In genomic region chr11:70074379-70075071, GRCm38 (mm10) we compare ENCODE assay signal across 8 mouse cellular contexts. TPM values are rescaled to one million over a fixed set of nuclear protein-coding genes. Genes with fewer than 3 reads are reported as not detected.
A peak's percentile ranks its signal among the peaks of the same experiment; 100 is the strongest.
DNase-seq lines count a peak whose midpoint lies in the region; ATAC-seq and TF ChIP-seq lines count a peak whose summit lies in the region.

No protein-coding gene starts in this region.

- peak overlapping the region; percentile 18; the same call in 1 of the 2 replicates for H3K4me2 ChIP-seq in forebrain, embryonic 11.5 days (ENCODE audit: low read depth, low read length, severe bottlenecking)
- no peak overlapping the region for H3K4me2 ChIP-seq in forebrain, embryonic 15.5 days (replicated peaks)
- no peak overlapping the region; the same call in 1 of the 2 replicates for H3K4me2 ChIP-seq in limb, embryonic 14.5 days (replicated peaks; ENCODE audit: low read depth, low read length, severe bottlenecking)
- H3K4me2 ChIP-seq in midbrain, embryonic 14.5 days (ENCODE audit: low read length), result 0 out of 2 replicates have a peak overlapping the region, but pooled peaks have one; percentile 18

- H3K27ac ChIP-seq in forebrain, embryonic 11.5 days (ENCODE audit: low read depth, low read length), result no peak overlapping the region
- no peak overlapping the region for H3K27ac ChIP-seq in forebrain, embryonic 15.5 days (replicated peaks)
- H3K27ac ChIP-seq in limb, embryonic 14.5 days (replicated peaks; ENCODE audit: low read depth, low read length), result no peak overlapping the region
- no peak overlapping the region for H3K27ac ChIP-seq in midbrain, embryonic 14.5 days (replicated peaks; ENCODE audit: low read depth, low read length)

- no peaks in the 10 kb centered on the region for H3K36me3 ChIP-seq in forebrain, embryonic 11.5 days (ENCODE audit: control insufficient read depth, insufficient read depth, low read length)
- no peaks in the 10 kb centered on the region for H3K36me3 ChIP-seq in forebrain, embryonic 15.5 days
- H3K36me3 ChIP-seq in limb, embryonic 14.5 days (ENCODE audit: control insufficient read depth, insufficient read depth, low read length), result no peaks in the 10 kb centered on the region
- H3K36me3 ChIP-seq in midbrain, embryonic 14.5 days (ENCODE audit: control insufficient read depth, insufficient read depth, low read length), result no peaks in the 10 kb centered on the region

- no peaks in the 10 kb centered on the region for H3K9me3 ChIP-seq in forebrain, embryonic 11.5 days (ENCODE audit: control insufficient read depth, low read length)
- H3K9me3 ChIP-seq in forebrain, embryonic 15.5 days, result no peaks in the 10 kb centered on the region
- no peaks in the 10 kb centered on the region for H3K9me3 ChIP-seq in limb, embryonic 14.5 days (ENCODE audit: control insufficient read depth, low read length)
- H3K9me3 ChIP-seq in midbrain, embryonic 14.5 days (ENCODE audit: control insufficient read depth, low read length), result no peaks in the 10 kb centered on the region

- no peaks in the 10 kb centered on the region for H3K27me3 ChIP-seq in forebrain, embryonic 11.5 days (ENCODE audit: control insufficient read depth, insufficient read depth, low read length)
- H3K27me3 ChIP-seq in forebrain, embryonic 15.5 days, result no peaks in the 10 kb centered on the region
- H3K27me3 ChIP-seq in limb, embryonic 14.5 days (ENCODE audit: control insufficient read depth, insufficient read depth, low read length), result no peaks in the 10 kb centered on the region
- H3K27me3 ChIP-seq in midbrain, embryonic 14.5 days (ENCODE audit: control insufficient read depth, insufficient read depth, low read length), result no peaks in the 10 kb centered on the region

- no peak overlapping the region for H3K4me3 ChIP-seq in forebrain, embryonic 11.5 days (ENCODE audit: low read depth, low read length)
- no peak overlapping the region for H3K4me3 ChIP-seq in forebrain, embryonic 15.5 days
- H3K4me3 ChIP-seq in limb, embryonic 14.5 days (replicated peaks; ENCODE audit: low read length), result no peak overlapping the region
- no peak overlapping the region for H3K4me3 ChIP-seq in midbrain, embryonic 14.5 days (replicated peaks; ENCODE audit: low read depth, low read length)

- H3K4me1 ChIP-seq in forebrain, embryonic 11.5 days (replicated peaks; ENCODE audit: control insufficient read depth, insufficient read depth, low read length), result no peaks in the 10 kb centered on the region
- no peaks in the 10 kb centered on the region for H3K4me1 ChIP-seq in forebrain, embryonic 15.5 days
- peaks cover 8% of the 10 kb centered on the region for H3K4me1 ChIP-seq in limb, embryonic 14.5 days (ENCODE audit: control insufficient read depth, insufficient read depth, low read length)
- no peaks in the 10 kb centered on the region for H3K4me1 ChIP-seq in midbrain, embryonic 14.5 days (ENCODE audit: control insufficient read depth, insufficient read depth, low read length)

- ATAC-seq in forebrain, embryonic 11.5 days (replicated peaks; ENCODE audit: low FRiP score), result no peak
- ATAC-seq in forebrain, embryonic 15.5 days (replicated peaks), result no peak
- ATAC-seq in granulocyte monocyte progenitor cell, adult 5-6 weeks (replicated peaks; ENCODE audit: poor library complexity, severe bottlenecking), result peak; percentile 64
- ATAC-seq in limb, embryonic 14.5 days (ENCODE audit: low FRiP score, low read depth), result no peak; the same call in 1 of the 2 replicates
- ATAC-seq in midbrain, embryonic 14.5 days (ENCODE audit: low FRiP score, low TSS enrichment), result no peak

- peak overlapping the region; percentile 0; the same call in 1 of the 2 replicates for H3K9ac ChIP-seq in forebrain, embryonic 11.5 days (ENCODE audit: low read length)
- no peak overlapping the region for H3K9ac ChIP-seq in forebrain, embryonic 15.5 days (replicated peaks)
- H3K9ac ChIP-seq in limb, embryonic 14.5 days (ENCODE audit: low read depth, low read length, severe bottlenecking), result no peak overlapping the region; the same call in 1 of the 2 replicates
- no peak overlapping the region for H3K9ac ChIP-seq in midbrain, embryonic 14.5 days (replicated peaks; ENCODE audit: low read length)

- peak; percentile 85 for DNase-seq in forebrain, embryonic 11.5 days (ENCODE audit: low spot score)
- DNase-seq in embryo, embryonic 10 days (ENCODE audit: low spot score), result peak; percentile 94
- peak; percentile 67 to 87 for DNase-seq in kidney, adult 8-10 months
- DNase-seq in limb, embryonic 14.5 days (ENCODE audit: low spot score), result peak; percentile 86
- peak; percentile 91 for DNase-seq in midbrain, embryonic 14.5 days
- peak; percentile 50 for DNase-seq in spleen, adult 12 weeks (ENCODE audit: low spot score)

- WGBS in forebrain, embryonic 11.5 days, result 36% methylated on average over 17 of the region's 17 CpGs
- WGBS in forebrain, embryonic 15.5 days, result 39% methylated on average over 17 of the region's 17 CpGs
- 37% methylated on average over 17 of the region's 17 CpGs for WGBS in limb, embryonic 14.5 days
- WGBS in midbrain, embryonic 14.5 days, result 39% methylated on average over 17 of the region's 17 CpGs

- TF ChIP-seq POLR2A in limb, embryonic 14.5 days (IDR thresholded peaks at IDR 0.05; ENCODE audit: borderline replicate concordance, extremely low read depth, insufficient read depth, insufficient read length), result no peak

RNA-seq across cellular contexts. Expression of gene Asgr2, which starts 17.9 kb away (rescaled TPM):
- polyA plus RNA-seq in forebrain, embryonic 11.5 days (2014; fragmentation: Nextera tagmentation; extraction: Ambion mirVana), result not detected in 2 replicates
- polyA plus RNA-seq in forebrain, embryonic 15.5 days (2015; fragmentation: Nextera tagmentation; extraction: Ambion mirVana), result not detected in 2 replicates
- 3.9 TPM in 1 of 2 replicates, not detected in the other for total RNA-seq in granulocyte monocyte progenitor cell, adult 5-6 weeks (2014; fragmentation: Nextera tagmentation)
- total RNA-seq in granulocyte monocyte progenitor cell, adult 5-6 weeks (2017), result not detected in 2 replicates
- 0.24 and 0.53 TPM in 2 replicates for polyA plus RNA-seq in limb, embryonic 14.5 days (2012; rRNA removed)
- 0.21 TPM in 1 of 2 replicates, not detected in the other for polyA plus RNA-seq in limb, embryonic 14.5 days (2014; fragmentation: Nextera tagmentation; extraction: Ambion mirVana)
- polyA plus RNA-seq in midbrain, embryonic 14.5 days (2014; fragmentation: Nextera tagmentation; extraction: Ambion mirVana), result not detected in 2 replicates

RNA-seq across cellular contexts. Expression of gene Asgr1, which starts 20.6 kb away (rescaled TPM):
- polyA plus RNA-seq in forebrain, embryonic 11.5 days (2014; fragmentation: Nextera tagmentation; extraction: Ambion mirVana), result 0.88 and 0.99 TPM in 2 replicates
- 1.8 and 2.0 TPM in 2 replicates for polyA plus RNA-seq in forebrain, embryonic 15.5 days (2015; fragmentation: Nextera tagmentation; extraction: Ambion mirVana)
- not detected in 2 replicates for total RNA-seq in granulocyte monocyte progenitor cell, adult 5-6 weeks (2014; fragmentation: Nextera tagmentation)
- not detected in 2 replicates for total RNA-seq in granulocyte monocyte progenitor cell, adult 5-6 weeks (2017)
- 1.6 and 2.3 TPM in 2 replicates for polyA plus RNA-seq in limb, embryonic 14.5 days (2012; rRNA removed)
- 0.99 and 1.2 TPM in 2 replicates for polyA plus RNA-seq in limb, embryonic 14.5 days (2014; fragmentation: Nextera tagmentation; extraction: Ambion mirVana)
- polyA plus RNA-seq in midbrain, embryonic 14.5 days (2014; fragmentation: Nextera tagmentation; extraction: Ambion mirVana), result 0.26 and 1.4 TPM in 2 replicates

RNA-seq across cellular contexts. Expression of gene Mgl2, which starts 55.6 kb away (rescaled TPM):
- not detected in 2 replicates for polyA plus RNA-seq in forebrain, embryonic 11.5 days (2014; fragmentation: Nextera tagmentation; extraction: Ambion mirVana)
- 0.56 and 0.64 TPM in 2 replicates for polyA plus RNA-seq in forebrain, embryonic 15.5 days (2015; fragmentation: Nextera tagmentation; extraction: Ambion mirVana)
- total RNA-seq in granulocyte monocyte progenitor cell, adult 5-6 weeks (2014; fragmentation: Nextera tagmentation), result 11.3 and 13.2 TPM in 2 replicates
- 36.5 and 37.9 TPM in 2 replicates for total RNA-seq in granulocyte monocyte progenitor cell, adult 5-6 weeks (2017)
- 0.28 and 1.1 TPM in 2 replicates for polyA plus RNA-seq in limb, embryonic 14.5 days (2012; rRNA removed)
- polyA plus RNA-seq in limb, embryonic 14.5 days (2014; fragmentation: Nextera tagmentation; extraction: Ambion mirVana), result 0.61 and 1.5 TPM in 2 replicates
- polyA plus RNA-seq in midbrain, embryonic 14.5 days (2014; fragmentation: Nextera tagmentation; extraction: Ambion mirVana), result 0.75 TPM in 1 of 2 replicates, not detected in the other

RNA-seq across cellular contexts. Expression of gene Dlg4, which starts 57.8 kb away (rescaled TPM):
- polyA plus RNA-seq in forebrain, embryonic 11.5 days (2014; fragmentation: Nextera tagmentation; extraction: Ambion mirVana), result 18.2 and 21.5 TPM in 2 replicates
- polyA plus RNA-seq in forebrain, embryonic 15.5 days (2015; fragmentation: Nextera tagmentation; extraction: Ambion mirVana), result 27.8 and 29.8 TPM in 2 replicates
- 11.4 and 12.3 TPM in 2 replicates for total RNA-seq in granulocyte monocyte progenitor cell, adult 5-6 weeks (2014; fragmentation: Nextera tagmentation)
- 1.3 and 3.5 TPM in 2 replicates for total RNA-seq in granulocyte monocyte progenitor cell, adult 5-6 weeks (2017)
- polyA plus RNA-seq in limb, embryonic 14.5 days (2012; rRNA removed), result 89.6 and 99.8 TPM in 2 replicates
- polyA plus RNA-seq in limb, embryonic 14.5 days (2014; fragmentation: Nextera tagmentation; extraction: Ambion mirVana), result 9.7 and 10.0 TPM in 2 replicates
- 33.1 and 41.0 TPM in 2 replicates for polyA plus RNA-seq in midbrain, embryonic 14.5 days (2014; fragmentation: Nextera tagmentation; extraction: Ambion mirVana)

RNA-seq across cellular contexts. Expression of gene Acadvl, which starts 59.3 kb away (rescaled TPM):
- 44.0 and 47.6 TPM in 2 replicates for polyA plus RNA-seq in forebrain, embryonic 11.5 days (2014; fragmentation: Nextera tagmentation; extraction: Ambion mirVana)
- polyA plus RNA-seq in forebrain, embryonic 15.5 days (2015; fragmentation: Nextera tagmentation; extraction: Ambion mirVana), result 57.0 and 60.7 TPM in 2 replicates
- total RNA-seq in granulocyte monocyte progenitor cell, adult 5-6 weeks (2014; fragmentation: Nextera tagmentation), result 39.7 and 55.8 TPM in 2 replicates
- total RNA-seq in granulocyte monocyte progenitor cell, adult 5-6 weeks (2017), result 40.3 and 42.1 TPM in 2 replicates
- polyA plus RNA-seq in limb, embryonic 14.5 days (2012; rRNA removed), result 52.9 and 55.4 TPM in 2 replicates
- 71.8 and 77.0 TPM in 2 replicates for polyA plus RNA-seq in limb, embryonic 14.5 days (2014; fragmentation: Nextera tagmentation; extraction: Ambion mirVana)
- polyA plus RNA-seq in midbrain, embryonic 14.5 days (2014; fragmentation: Nextera tagmentation; extraction: Ambion mirVana), result 43.2 and 49.6 TPM in 2 replicates

Comparison
In these comparisons a context has a peak if more than half of its experiments do, and no peak if none do; other contexts are left out.
1. H3K4me2 ChIP-seq: peak in forebrain, embryonic 11.5 days (single experiment) and midbrain, embryonic 14.5 days (single experiment); none in forebrain, embryonic 15.5 days (single experiment) and limb, embryonic 14.5 days (single experiment).
2. Peak in every context shown above with its lines, with median percentiles within 50 percentile points of each other: DNase-seq.